Mouse (Mus musculus): ENCODE measurements at regions not wholly inside any gene's neighbourhood (a gene's known extent, or its start where the extent isn't known, plus 50 kb on each side); places are given as distances from the start of the nearest gene placed in this dataset.

- TF ChIP-seq CTCF (IDR thresholded peaks at IDR 0.05; ENCODE audit: low read depth, low read length) (no peak), GATA1 (IDR thresholded peaks at IDR 0.05; ENCODE audit: borderline replicate concordance, low read length) (no peak), TAL1 (conservative IDR thresholded peaks at IDR 0.05; ENCODE audit: low read depth, low read length) (no peak), GATA2 (IDR thresholded peaks at IDR 0.05; ENCODE audit: borderline replicate concordance, low read depth, low read length) (no peak), POLR2AphosphoS5 (IDR thresholded peaks at IDR 0.05; ENCODE audit: insufficient replicate concordance, low read depth, low read length) (no peak)
- no peaks in the 10 kb centered on the region for H3K4me1 ChIP-seq (ENCODE audit: insufficient read depth, low read depth, low read length)
- H3K4me3 ChIP-seq (ENCODE audit: low read depth, low read length), result no peak overlapping the region
- DNase-seq (ENCODE audit: low spot score) (no peak), ATAC-seq (ENCODE audit: extremely low read depth, insufficient number of reproducible peaks, low FRiP score, poor library complexity, severe bottlenecking) (no peak)
- no peaks in the 10 kb centered on the region for H3K36me3 ChIP-seq (replicated peaks)
- H3K9me3 ChIP-seq (replicated peaks), result peaks cover 9% of the 10 kb centered on the region; the same call in 1 of the 2 replicates
- H3K27me3 ChIP-seq (ENCODE audit: insufficient read depth, low read length), result no peaks in the 10 kb centered on the region
These were observed 129.3 kb upstream of the Rapgef5 start for GRCm38 (mm10) chr12:117386957-117387356.

- H3K4me3 ChIP-seq (ENCODE audit: low read depth, low read length), result no peak overlapping the region
- H3K9me3 ChIP-seq (replicated peaks), result peaks cover 9% of the 10 kb centered on the region; the same call in 1 of the 2 replicates
- DNase-seq (ENCODE audit: low spot score) (no peak), ATAC-seq (ENCODE audit: extremely low read depth, insufficient number of reproducible peaks, low FRiP score, poor library complexity, severe bottlenecking) (no peak)
- TF ChIP-seq CTCF (IDR thresholded peaks at IDR 0.05; ENCODE audit: low read depth, low read length), result no peak
- TF ChIP-seq GATA2 (IDR thresholded peaks at IDR 0.05; ENCODE audit: borderline replicate concordance, low read depth, low read length), result no peak
- no peak for TF ChIP-seq GATA1 (IDR thresholded peaks at IDR 0.05; ENCODE audit: borderline replicate concordance, low read length)
- TF ChIP-seq TAL1 (conservative IDR thresholded peaks at IDR 0.05; ENCODE audit: low read depth, low read length), result no peak
- TF ChIP-seq POLR2AphosphoS5 (IDR thresholded peaks at IDR 0.05; ENCODE audit: insufficient replicate concordance, low read depth, low read length), result no peak
- H3K4me1 ChIP-seq (ENCODE audit: insufficient read depth, low read depth, low read length), result no peaks in the 10 kb centered on the region
- H3K27me3 ChIP-seq (ENCODE audit: insufficient read depth, low read length), result no peaks in the 10 kb centered on the region
- H3K36me3 ChIP-seq (replicated peaks), result no peaks in the 10 kb centered on the region
These were observed 126.5 kb upstream of the Rapgef5 start for GRCm38 (mm10) chr12:117389516-117390347.

- TF ChIP-seq TAL1 (conservative IDR thresholded peaks at IDR 0.05; ENCODE audit: low read depth, low read length), result no peak
- no peak for TF ChIP-seq CTCF (IDR thresholded peaks at IDR 0.05; ENCODE audit: low read depth, low read length)
- TF ChIP-seq GATA1 (IDR thresholded peaks at IDR 0.05; ENCODE audit: borderline replicate concordance, low read length), result no peak
- TF ChIP-seq GATA2 (IDR thresholded peaks at IDR 0.05; ENCODE audit: borderline replicate concordance, low read depth, low read length), result no peak
- TF ChIP-seq POLR2AphosphoS5 (IDR thresholded peaks at IDR 0.05; ENCODE audit: insufficient replicate concordance, low read depth, low read length), result no peak
- no peaks in the 10 kb centered on the region for H3K4me1 ChIP-seq (ENCODE audit: insufficient read depth, low read depth, low read length)
- ATAC-seq (ENCODE audit: extremely low read depth, insufficient number of reproducible peaks, low FRiP score, poor library complexity, severe bottlenecking), result no peak
These were observed 118.8 kb upstream of the Rapgef5 start for GRCm38 (mm10) chr12:117397512-117397911.

GRCm38 (mm10) chr12:117403513-117404156 lies 112.6 kb upstream of the Rapgef5 start:
- DNase-seq (ENCODE audit: low spot score), result no peak
- H3K27me3 ChIP-seq (ENCODE audit: insufficient read depth, low read length), result no peaks in the 10 kb centered on the region
- no peaks in the 10 kb centered on the region for H3K36me3 ChIP-seq (replicated peaks)
- H3K4me3 ChIP-seq (ENCODE audit: low read depth, low read length), result no peak overlapping the region
- TF ChIP-seq GATA1 (IDR thresholded peaks at IDR 0.05; ENCODE audit: borderline replicate concordance, low read length), result no peak
- TF ChIP-seq CTCF (IDR thresholded peaks at IDR 0.05; ENCODE audit: low read depth, low read length), result no peak
- no peak for TF ChIP-seq TAL1 (conservative IDR thresholded peaks at IDR 0.05; ENCODE audit: low read depth, low read length)
- TF ChIP-seq GATA2 (IDR thresholded peaks at IDR 0.05; ENCODE audit: borderline replicate concordance, low read depth, low read length), result no peak
- TF ChIP-seq POLR2AphosphoS5 (IDR thresholded peaks at IDR 0.05; ENCODE audit: insufficient replicate concordance, low read depth, low read length), result no peak
- ATAC-seq (ENCODE audit: extremely low read depth, insufficient number of reproducible peaks, low FRiP score, poor library complexity, severe bottlenecking), result no peak
- peaks cover 33% of the 10 kb centered on the region for H3K9me3 ChIP-seq (replicated peaks)
- no peaks in the 10 kb centered on the region for H3K4me1 ChIP-seq (ENCODE audit: insufficient read depth, low read depth, low read length)

More at GRCm38 (mm10) chr12:117397512-117397911, 118.8 kb upstream of the Rapgef5 start:
- no peaks in the 10 kb centered on the region for H3K27me3 ChIP-seq (ENCODE audit: insufficient read depth, low read length)
- DNase-seq (ENCODE audit: low spot score), result no peak
- H3K9me3 ChIP-seq (replicated peaks), result peaks cover 12% of the 10 kb centered on the region
- no peaks in the 10 kb centered on the region for H3K36me3 ChIP-seq (replicated peaks)
- H3K4me3 ChIP-seq (ENCODE audit: low read depth, low read length), result no peak overlapping the region

- no peak overlapping the region for H3K4me3 ChIP-seq (ENCODE audit: low read depth, low read length)
- H3K36me3 ChIP-seq (replicated peaks), result no peaks in the 10 kb centered on the region
- no peaks in the 10 kb centered on the region for H3K4me1 ChIP-seq (ENCODE audit: insufficient read depth, low read depth, low read length)
- H3K27me3 ChIP-seq (ENCODE audit: insufficient read depth, low read length), result no peaks in the 10 kb centered on the region
- TF ChIP-seq GATA1 (IDR thresholded peaks at IDR 0.05; ENCODE audit: borderline replicate concordance, low read length) (no peak), TAL1 (conservative IDR thresholded peaks at IDR 0.05; ENCODE audit: low read depth, low read length) (no peak), CTCF (IDR thresholded peaks at IDR 0.05; ENCODE audit: low read depth, low read length) (no peak), POLR2AphosphoS5 (IDR thresholded peaks at IDR 0.05; ENCODE audit: insufficient replicate concordance, low read depth, low read length) (no peak)
- ATAC-seq (ENCODE audit: extremely low read depth, insufficient number of reproducible peaks, low FRiP score, poor library complexity, severe bottlenecking) (no peak), DNase-seq (ENCODE audit: low spot score) (no peak)
- peaks cover 35% of the 10 kb centered on the region for H3K9me3 ChIP-seq (replicated peaks)
These were observed 112.0 kb upstream of the Rapgef5 start for GRCm38 (mm10) chr12:117404157-117404752.

GRCm38 (mm10) chr12:117406832-117407231 lies 109.4 kb upstream of the Rapgef5 start:
- H3K4me1 ChIP-seq (ENCODE audit: insufficient read depth, low read depth, low read length), result no peaks in the 10 kb centered on the region
- H3K4me3 ChIP-seq (ENCODE audit: low read depth, low read length), result no peak overlapping the region
- no peak for TF ChIP-seq TAL1 (conservative IDR thresholded peaks at IDR 0.05; ENCODE audit: low read depth, low read length)
- no peak for TF ChIP-seq GATA2 (IDR thresholded peaks at IDR 0.05; ENCODE audit: borderline replicate concordance, low read depth, low read length)
- TF ChIP-seq CTCF (IDR thresholded peaks at IDR 0.05; ENCODE audit: low read depth, low read length), result no peak
- no peak for TF ChIP-seq POLR2AphosphoS5 (IDR thresholded peaks at IDR 0.05; ENCODE audit: insufficient replicate concordance, low read depth, low read length)
- TF ChIP-seq GATA1 (IDR thresholded peaks at IDR 0.05; ENCODE audit: borderline replicate concordance, low read length), result no peak
- H3K36me3 ChIP-seq (replicated peaks), result no peaks in the 10 kb centered on the region
- H3K27me3 ChIP-seq (ENCODE audit: insufficient read depth, low read length), result no peaks in the 10 kb centered on the region
- DNase-seq (ENCODE audit: low spot score) (no peak), ATAC-seq (ENCODE audit: extremely low read depth, insufficient number of reproducible peaks, low FRiP score, poor library complexity, severe bottlenecking) (no peak)
- H3K9me3 ChIP-seq (replicated peaks), result peaks cover 51% of the 10 kb centered on the region
